Mouse (Mus musculus) liver, adult (tissue): ENCODE measurements around the gene Cers1.

ENCODE experiments used
- GATA4 ChIP-seq: IDR thresholded peaks from 2 replicates; pipeline ENCODE4 v1.6.1; 2014; ENCODE audit warnings: mild to moderate bottlenecking, low read length; ENCODE audit not compliant: insufficient replicate concordance

Gene Cers1

DNA sequence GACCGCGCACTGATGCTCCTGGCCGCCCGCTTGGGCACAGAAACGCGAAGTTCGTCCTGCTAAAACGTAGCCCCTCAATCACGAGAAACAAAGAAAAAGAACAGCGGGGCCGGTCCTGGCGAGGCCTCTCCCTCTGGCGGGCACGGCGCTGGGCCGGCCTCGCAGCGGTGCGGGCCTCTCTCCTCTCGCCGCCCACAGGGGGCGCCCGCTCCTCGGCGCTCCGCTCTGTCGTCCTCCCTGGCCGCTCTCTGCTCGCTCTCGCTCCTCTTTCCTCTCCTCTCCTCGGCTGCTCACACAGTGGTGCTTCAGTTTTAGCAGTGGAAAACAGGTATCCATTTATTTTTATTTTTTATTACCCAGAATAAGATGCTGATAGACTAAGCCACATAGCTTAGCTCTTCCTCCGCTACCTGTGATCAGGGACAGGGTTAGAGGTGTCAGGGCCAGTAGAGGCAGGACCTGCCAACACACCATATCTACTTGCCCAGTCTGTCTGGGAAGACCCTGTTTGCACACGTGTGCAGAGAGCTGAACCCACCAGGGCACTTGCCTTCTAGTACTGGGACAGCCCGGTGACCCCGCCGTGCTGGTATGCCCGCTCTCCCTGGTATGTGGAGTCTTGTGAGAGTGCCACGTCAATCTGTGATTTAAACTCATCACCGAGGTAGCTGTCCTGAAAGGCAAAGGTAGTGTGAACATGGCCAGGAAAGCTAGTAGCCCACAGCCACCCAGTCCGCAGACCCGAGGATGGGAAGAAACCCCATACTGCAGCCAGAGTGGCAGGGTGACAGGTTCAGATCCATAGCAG lies 16.7 kb downstream of the Cers1 start:
- TF ChIP-seq GATA4, result no peak

DNA sequence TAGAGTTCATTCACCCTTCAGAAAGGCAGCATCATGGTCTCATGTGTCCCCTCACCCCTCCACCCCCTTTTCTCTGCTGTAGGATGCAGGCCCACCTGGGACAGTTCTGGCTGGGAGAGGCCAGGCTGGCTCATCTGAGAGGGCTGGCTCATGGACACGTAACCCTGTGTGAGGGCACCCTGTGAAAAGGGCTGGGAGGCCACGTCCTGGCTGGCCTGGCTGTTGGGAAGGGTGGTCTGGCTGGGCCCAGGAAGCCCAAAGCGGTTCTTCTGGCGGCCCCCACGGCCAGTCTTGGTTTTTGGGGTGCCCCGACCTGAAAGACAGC lies 17.3 kb downstream of the Cers1 start:
- no peak for TF ChIP-seq GATA4

DNA sequence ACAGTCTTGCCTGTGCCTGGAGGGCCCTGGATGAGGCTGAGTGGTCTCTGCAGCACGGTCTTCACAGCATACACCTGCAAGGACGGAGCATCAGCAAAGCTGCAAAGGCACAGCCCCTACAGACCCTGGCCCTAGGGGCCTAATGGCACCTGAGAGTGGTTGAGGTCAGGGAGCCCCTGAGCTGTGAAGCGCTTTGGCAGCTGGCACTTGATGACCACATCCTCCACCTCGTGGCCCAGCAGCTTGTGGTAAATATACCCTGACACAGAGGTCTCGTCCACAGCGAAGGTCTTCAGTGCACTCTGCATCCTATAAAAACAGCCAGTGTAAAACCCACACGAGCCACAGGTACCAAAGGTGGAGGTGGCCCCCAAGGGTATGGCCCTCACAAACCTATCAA lies 23.4 kb downstream of the Cers1 start:
- TF ChIP-seq GATA4, result no peak

DNA sequence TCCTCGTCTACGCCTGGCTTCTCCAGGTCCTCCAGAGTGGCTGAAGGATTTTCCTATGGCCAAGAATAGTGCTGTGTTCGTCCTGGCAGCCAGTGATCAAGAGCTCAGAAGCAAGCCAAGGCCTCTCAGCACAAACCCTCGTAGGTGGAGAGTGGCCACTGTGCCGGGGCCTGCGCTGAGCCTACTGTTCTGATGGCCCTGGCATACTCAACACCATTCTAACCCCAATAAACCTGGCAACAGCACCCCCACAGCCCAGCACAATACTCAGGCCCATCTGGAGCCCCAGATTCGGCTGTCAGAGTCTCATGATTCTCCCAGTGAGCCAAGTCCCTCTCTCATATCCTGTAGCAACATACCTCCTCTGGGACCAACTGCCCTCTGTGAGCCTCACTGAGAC lies 25.1 kb downstream of the Cers1 start:
- no peak for TF ChIP-seq GATA4

DNA sequence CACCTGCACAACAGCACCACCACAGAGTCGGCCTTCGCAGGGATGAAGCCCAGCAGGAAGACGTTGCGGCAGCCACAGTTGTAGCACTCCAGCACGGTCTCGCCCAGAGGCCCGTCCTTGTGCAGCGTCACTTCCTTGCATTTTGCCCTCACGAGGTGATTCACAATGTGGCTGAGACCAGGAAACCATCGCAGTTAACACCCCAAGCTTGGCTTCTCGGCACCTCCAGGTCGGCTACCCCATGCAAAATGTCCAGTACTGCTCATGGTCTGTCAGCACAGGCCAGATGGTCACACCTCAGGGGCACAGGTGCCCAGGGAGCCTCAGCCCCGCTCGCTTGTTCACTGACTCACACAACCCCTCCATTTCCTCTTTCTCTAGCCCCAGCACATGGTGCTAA lies 26.4 kb downstream of the Cers1 start:
- TF ChIP-seq GATA4, result no peak

DNA sequence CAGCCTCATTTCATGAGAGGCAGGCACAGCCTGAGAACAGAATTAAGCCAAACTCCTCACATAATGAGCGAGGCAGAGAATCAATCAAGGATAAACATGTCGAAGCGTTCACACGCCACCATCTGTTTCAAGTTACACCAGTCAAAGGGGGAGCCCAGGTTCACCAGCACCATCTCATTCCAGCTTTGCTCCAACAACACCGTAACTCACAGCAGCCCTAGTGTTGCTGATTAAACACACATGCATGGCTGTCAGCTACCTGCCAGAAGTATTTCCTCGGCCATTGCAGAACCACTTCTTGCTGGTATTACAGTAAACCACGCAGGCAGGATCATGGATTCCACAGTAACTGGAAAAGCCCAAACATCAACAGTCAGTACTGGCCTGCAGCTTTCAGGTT lies 27.5 kb downstream of the Cers1 start:
- TF ChIP-seq GATA4, result no peak

DNA sequence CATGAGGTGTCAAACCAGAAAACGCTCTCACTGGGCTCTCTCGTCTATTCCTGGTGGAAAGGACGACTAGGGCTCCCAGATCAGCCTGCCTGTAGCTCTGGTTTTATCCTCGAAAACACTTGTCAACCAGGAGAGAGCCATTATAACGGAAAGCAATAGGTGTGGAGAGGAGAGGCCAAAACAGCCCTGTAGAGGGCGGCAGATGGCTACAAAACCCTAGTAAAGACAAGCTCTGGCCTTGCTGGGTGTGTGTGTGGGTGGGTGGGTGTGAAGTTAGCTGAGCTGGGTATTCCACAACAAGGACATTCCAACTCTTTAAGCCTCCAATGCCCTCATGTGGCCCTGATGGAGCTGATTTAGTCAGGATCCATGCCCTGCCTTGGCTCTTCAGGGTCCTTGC lies 28.1 kb downstream of the Cers1 start:
- TF ChIP-seq GATA4, result no peak

DNA sequence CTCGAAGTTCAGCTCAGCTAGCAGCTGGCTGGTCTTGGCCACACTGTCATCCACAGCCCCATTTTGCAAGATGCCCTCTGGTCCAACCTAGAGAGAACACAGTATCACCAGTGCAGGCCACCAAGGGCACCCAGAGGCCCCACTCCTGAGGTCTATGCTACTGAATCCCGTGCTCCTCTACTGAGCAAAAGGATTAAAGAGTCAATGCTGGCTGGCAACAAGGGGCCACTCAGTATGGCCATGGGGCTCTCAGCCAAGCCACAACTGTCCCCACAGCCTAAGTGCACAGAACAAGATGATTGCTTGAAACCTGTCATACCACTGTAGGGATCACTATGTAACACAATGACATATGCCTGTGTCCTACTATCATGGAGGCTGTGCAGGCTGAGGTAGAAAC lies 28.7 kb downstream of the Cers1 start:
- TF ChIP-seq GATA4, result no peak

DNA sequence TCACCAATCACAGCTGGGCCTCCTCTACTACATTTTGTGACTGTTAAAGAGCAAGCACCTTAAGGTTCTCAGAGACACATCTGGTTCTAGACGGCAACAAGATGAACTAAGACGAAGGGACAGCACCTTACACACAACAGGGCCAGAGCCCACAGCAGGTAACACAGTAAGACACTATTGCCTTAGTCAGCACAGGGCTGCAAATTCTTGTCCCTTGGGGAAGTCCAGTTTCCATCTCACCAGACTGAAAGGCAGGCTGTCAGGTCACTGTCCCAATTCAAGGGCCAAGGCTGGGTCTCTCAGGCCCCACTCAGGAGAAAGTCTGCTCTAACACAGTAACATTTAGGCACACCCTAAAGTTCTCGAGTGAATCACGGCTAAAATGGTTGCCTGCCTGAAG lies 31.9 kb downstream of the Cers1 start:
- no peak for TF ChIP-seq GATA4

DNA sequence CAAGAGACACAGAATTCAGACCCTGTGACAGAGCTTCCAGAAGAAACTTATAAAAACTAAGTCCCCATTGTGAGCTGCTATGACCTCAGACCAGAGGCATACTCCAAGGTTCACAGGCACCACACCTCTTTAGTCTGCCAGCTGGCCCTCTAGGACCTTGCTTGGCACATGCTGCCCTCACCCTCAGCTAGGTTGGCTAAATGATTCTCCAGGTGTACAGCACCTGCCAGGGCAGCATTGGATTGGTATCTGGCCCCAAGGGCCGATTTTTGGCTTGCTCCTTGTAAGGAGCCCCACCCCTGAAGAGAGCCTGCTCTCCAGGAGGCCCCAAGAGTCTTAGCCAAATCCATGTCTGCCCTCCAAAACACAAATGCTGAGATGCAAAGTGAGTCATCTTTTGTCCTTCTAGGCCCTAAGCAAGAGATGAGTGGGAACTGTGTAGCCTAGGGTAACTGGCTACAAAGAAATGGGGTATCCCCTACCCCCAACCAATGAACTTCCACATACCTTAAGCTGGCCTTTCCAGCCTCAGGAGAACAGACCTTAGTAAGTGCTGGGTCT lies 32.4 kb downstream of the Cers1 start:
- TF ChIP-seq GATA4, result no peak

DNA sequence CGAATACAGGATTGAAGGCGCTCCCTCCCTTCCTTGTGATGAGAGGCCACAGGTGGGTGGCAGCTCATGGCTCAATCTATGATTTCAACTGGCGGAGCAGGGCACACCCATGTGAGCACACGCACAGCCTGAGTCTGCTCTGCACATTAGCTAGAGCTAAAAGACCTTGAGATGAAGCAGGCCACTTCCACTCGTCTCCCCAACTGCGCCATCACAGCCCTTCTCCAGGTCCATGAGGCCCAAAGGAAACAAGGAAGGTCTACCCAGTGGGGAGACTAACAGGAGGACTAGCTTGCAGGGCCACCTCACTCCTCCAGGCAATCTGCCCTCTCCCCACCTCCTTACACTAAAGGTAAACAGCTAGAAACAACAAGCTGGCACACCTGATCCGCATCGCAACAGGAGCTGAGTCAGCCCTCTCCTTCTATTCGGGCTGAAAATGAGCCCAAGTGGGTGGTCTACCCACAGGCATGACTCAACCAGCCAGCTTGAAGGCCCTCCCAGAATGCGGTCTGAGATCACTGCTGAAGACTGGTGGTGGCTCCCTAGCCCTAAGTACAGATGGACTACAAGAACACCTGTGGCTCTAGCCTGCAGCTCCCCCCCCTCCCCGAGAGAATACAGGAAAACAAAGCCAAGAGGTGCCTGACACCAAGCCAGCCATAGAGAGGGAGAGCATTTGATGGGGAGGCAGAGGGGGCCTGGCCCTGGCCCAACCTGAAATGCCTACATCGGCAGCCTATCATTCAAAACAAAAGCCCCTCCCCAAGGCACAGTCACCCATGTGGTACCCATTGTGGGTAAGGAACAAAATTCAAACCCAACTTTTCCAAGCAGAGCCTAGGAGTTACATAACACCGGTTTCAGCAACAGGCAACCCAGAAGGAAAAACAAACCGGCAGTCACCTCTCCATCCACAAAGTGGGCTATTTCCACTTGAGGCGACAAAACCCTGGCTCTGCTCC lies 35.7 kb downstream of the Cers1 start:
- no peak for TF ChIP-seq GATA4

DNA sequence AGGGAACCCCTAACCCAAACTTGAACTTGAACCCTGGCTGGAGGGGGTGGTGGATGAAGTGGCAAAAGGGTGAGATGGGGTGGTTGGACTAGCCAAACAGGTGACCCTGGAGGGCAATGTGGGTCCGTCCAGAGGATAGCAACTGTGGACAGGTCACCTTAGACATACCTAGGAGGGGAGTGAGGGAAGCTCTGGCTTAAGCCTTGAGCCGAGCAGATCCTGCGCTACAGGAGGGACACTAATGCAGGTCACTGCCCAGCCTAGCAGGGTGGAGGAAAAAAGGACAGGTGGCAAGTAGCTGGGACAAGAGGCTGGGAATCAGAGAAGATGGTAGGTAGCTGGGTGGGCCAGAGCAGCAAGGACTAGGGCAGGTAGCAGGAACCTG lies 36.4 kb downstream of the Cers1 start:
- no peak for TF ChIP-seq GATA4

DNA sequence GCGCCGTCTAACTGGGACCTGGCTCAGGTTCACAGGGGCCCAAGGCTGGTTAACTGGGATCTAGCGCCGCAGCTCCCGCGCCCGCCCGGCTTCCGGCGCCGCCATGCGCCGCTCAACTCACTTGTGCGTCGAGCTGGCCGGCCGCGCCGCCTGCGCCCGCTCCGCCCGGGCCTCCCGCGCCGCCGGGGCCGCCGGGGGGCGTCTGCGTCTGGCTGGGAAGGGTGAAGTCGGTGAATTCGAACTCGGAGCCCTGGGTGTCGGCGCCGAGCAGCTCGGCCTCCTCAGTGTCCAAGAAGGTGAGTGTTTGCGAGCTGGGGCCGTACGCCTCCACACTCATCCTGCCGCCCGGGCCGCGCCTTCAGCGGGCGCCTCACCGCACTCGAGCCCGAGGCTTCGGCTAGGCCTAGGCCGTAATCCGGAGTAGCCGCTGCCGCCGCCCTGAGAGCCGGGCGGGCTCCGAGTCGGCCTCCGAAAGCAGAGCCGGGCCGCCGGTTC lies 37.1 kb downstream of the Cers1 start:
- no peak for TF ChIP-seq GATA4

DNA sequence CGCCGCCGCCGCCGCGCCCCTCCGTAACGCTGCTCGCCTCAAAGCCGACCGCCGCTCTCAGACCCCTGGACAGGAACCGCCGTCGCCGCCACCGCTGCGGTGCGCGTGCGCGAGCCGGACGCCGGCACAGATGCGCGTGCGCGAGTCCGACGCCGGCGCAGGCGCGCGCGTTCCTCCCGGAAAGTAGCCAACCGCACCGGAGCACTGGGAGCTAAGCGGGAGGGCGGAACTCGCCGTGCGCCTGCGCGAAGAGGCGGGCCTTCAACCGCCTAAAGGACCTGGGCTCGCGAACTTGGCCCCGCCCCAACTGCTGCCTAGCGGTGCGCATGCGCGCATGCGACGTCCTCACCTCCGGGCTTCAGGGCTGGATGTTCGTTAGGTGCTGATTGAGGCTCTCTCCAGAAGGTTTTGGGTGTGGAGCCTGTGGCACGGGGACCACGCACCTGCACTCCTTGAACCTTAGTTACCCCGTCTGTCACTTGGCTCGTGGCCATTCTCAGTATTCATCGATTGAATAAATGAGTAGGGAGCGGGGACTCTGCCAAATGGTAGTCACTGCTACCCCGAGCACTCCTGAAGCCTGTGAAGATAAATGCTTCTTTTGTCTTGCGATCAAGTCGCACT lies 37.7 kb downstream of the Cers1 start, which contains the start of gene Upf1:
Gene Upf1, minus strand, starts transcription at position 85 of the 624 bp plus-strand sequence.
- no peak for TF ChIP-seq GATA4

DNA sequence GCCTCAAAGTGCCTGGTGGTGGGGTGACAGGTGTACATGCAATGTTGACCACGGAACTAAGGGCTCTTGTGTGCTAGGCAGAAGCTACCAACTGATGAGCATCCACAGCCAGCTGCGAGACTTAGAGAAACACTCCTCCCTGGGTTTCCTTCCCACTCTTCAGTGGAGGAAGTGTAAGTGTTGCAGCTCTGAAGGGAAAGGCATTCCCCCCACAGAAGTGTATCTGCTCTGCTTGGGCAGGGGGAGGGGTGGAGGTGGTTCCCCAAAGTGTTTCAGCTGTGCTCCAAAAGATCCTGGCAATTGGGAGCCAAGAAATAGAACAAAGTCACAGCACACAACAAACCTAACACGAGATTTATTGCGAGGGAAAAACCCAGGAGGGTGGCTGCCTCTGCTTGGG lies 38.4 kb downstream of the Cers1 start:
- no peak for TF ChIP-seq GATA4
